Comparison of ENCODE assay signal across 8 mouse cellular contexts in genomic region chr19:32172511-32172981, GRCm38 (mm10).
DNase-seq lines count a peak whose midpoint lies in the region; ATAC-seq and TF ChIP-seq lines count a peak whose summit lies in the region.
"Had no signal": no experiment of that assay in that cellular context is flagged by ENCODE, and none has a peak within 500 bp of the region (broad histone marks: within the 10 kb centered on the region; RNA-seq: fewer than 3 reads in every experiment).

No protein-coding gene starts in this region.

- peaks cover 2% of the 10 kb centered on the region; the same call in 1 of the 2 replicates for H3K36me3 ChIP-seq in ES-E14 (ENCODE audit: control insufficient read depth, insufficient read depth, low read length, poor library complexity, severe bottlenecking)
- no peaks in the 10 kb centered on the region for H3K36me3 ChIP-seq in heart, embryonic 11.5 days (ENCODE audit: control insufficient read depth, insufficient read depth, low read length)
- no peaks in the 10 kb centered on the region for H3K36me3 ChIP-seq in neural tube, embryonic 15.5 days
- H3K36me3 ChIP-seq in hindbrain, postnatal 0 days (ENCODE audit: insufficient read depth, low read length) = no peaks in the 10 kb centered on the region
- H3K36me3 ChIP-seq: midbrain, embryonic 12.5 days had no signal

- 75% methylated on average over 5 of the region's 5 CpGs for WGBS in heart, embryonic 11.5 days (ENCODE audit: insufficient replicate concordance)
- WGBS in neural tube, embryonic 15.5 days = 92% methylated on average over 5 of the region's 5 CpGs
- WGBS in hindbrain, postnatal 0 days = 89% methylated on average over 5 of the region's 5 CpGs

- no peak for TF ChIP-seq CTCF in hindbrain, postnatal 0 days (IDR thresholded peaks at IDR 0.05; ENCODE audit: low read depth)

- H3K9ac ChIP-seq in ES-E14 (ENCODE audit: insufficient read depth, low read depth, low read length, poor library complexity, severe bottlenecking) = peak overlapping the region; percentile 7; the same call in 1 of the 2 replicates
- H3K9ac ChIP-seq in heart, embryonic 11.5 days (ENCODE audit: low read depth, low read length) = no peak overlapping the region
- H3K9ac ChIP-seq in neural tube, embryonic 15.5 days (replicated peaks) = no peak overlapping the region
- no peak overlapping the region for H3K9ac ChIP-seq in hindbrain, postnatal 0 days (replicated peaks; ENCODE audit: low read length)
- H3K9ac ChIP-seq: midbrain, embryonic 12.5 days had no signal

- peak; percentile 87 for ATAC-seq in heart, embryonic 11.5 days (replicated peaks; ENCODE audit: insufficient number of reproducible peaks, low FRiP score, low TSS enrichment)
- peak; percentile 95 for ATAC-seq in megakaryocyte, adult 5-6 weeks (ENCODE audit: poor library complexity, severe bottlenecking)
- no peak for ATAC-seq in neural tube, embryonic 15.5 days (ENCODE audit: low FRiP score)
- no peak for ATAC-seq in hindbrain, postnatal 0 days

- H3K27ac ChIP-seq in ES-E14 (ENCODE audit: insufficient read depth, low read depth, low read length, poor library complexity, severe bottlenecking) = peak overlapping the region; percentile 17; the same call in 1 of the 2 replicates
- peak overlapping the region; percentile 35; the same call in 1 of the 2 replicates for H3K27ac ChIP-seq in heart, embryonic 11.5 days (ENCODE audit: low read depth, low read length)
- no peak overlapping the region for H3K27ac ChIP-seq in neural tube, embryonic 15.5 days (replicated peaks)
- no peak overlapping the region for H3K27ac ChIP-seq in hindbrain, postnatal 0 days
- H3K27ac ChIP-seq: midbrain, embryonic 12.5 days had no signal

- in situ Hi-C loops in ES-E14 (cut with MboI; ENCODE audit: low sequenced_read_pairs in 2 of 2, unreplicated experiment in 2 of 2) = no loop called here

- H3K4me2 ChIP-seq in heart, embryonic 11.5 days = no peak overlapping the region; the same call in 1 of the 2 replicates
- H3K4me2 ChIP-seq in neural tube, embryonic 15.5 days = no peak overlapping the region
- H3K4me2 ChIP-seq in hindbrain, postnatal 0 days (ENCODE audit: low read depth, low read length) = no peak overlapping the region
- H3K4me2 ChIP-seq: midbrain, embryonic 12.5 days had no signal

- H3K4me3 ChIP-seq in ES-E14 (ENCODE audit: insufficient read depth in 1 of 2, low read depth in 1 of 2, low read length in 2 of 2, poor library complexity in 1 of 2, severe bottlenecking in 1 of 2) = no peak overlapping the region
- H3K4me3 ChIP-seq in heart, embryonic 11.5 days (ENCODE audit: low read depth, low read length) = no peak overlapping the region
- H3K4me3 ChIP-seq in neural tube, embryonic 15.5 days (replicated peaks) = no peak overlapping the region
- no peak overlapping the region for H3K4me3 ChIP-seq in hindbrain, postnatal 0 days (ENCODE audit: low read length)
- H3K4me3 ChIP-seq: midbrain, embryonic 12.5 days had no signal

- peak; percentile 64 to 70 for DNase-seq in B cell, adult 2 months
- DNase-seq in ES-E14 (ENCODE audit: low read depth, low spot score) = peak; percentile 42
- no peak for DNase-seq in hindbrain, postnatal 0 days (ENCODE audit: low spot score)
- no peak for DNase-seq in testis, postnatal 10 days (ENCODE audit: low spot score)

- H3K4me1 ChIP-seq in ES-E14 (ENCODE audit: control insufficient read depth in 2 of 2, insufficient read depth in 2 of 2, low read length in 2 of 2, poor library complexity in 1 of 2) = peaks cover 13 to 14% of the 10 kb centered on the region in 2 experiments
- peaks cover 32% of the 10 kb centered on the region for H3K4me1 ChIP-seq in heart, embryonic 11.5 days (ENCODE audit: control insufficient read depth, insufficient read depth, low read length)
- 0 out of 2 replicates have a peak, but pooled peaks cover 3% of the 10 kb centered on the region for H3K4me1 ChIP-seq in neural tube, embryonic 15.5 days
- no peaks in the 10 kb centered on the region for H3K4me1 ChIP-seq in hindbrain, postnatal 0 days (ENCODE audit: insufficient read depth, low read length)

- no peaks in the 10 kb centered on the region for H3K9me3 ChIP-seq in ES-E14 (ENCODE audit: control insufficient read depth, insufficient read depth, low read depth, low read length)
- H3K9me3 ChIP-seq in heart, embryonic 11.5 days (replicated peaks; ENCODE audit: control insufficient read depth, low read length) = no peaks in the 10 kb centered on the region
- no peaks in the 10 kb centered on the region for H3K9me3 ChIP-seq in neural tube, embryonic 15.5 days (replicated peaks)
- H3K9me3 ChIP-seq in hindbrain, postnatal 0 days (ENCODE audit: low read length) = no peaks in the 10 kb centered on the region
- H3K9me3 ChIP-seq: midbrain, embryonic 12.5 days had no signal

- no peaks in the 10 kb centered on the region for H3K27me3 ChIP-seq in heart, embryonic 11.5 days (ENCODE audit: control insufficient read depth, insufficient read depth, low read length)
- H3K27me3 ChIP-seq in neural tube, embryonic 15.5 days (replicated peaks) = no peaks in the 10 kb centered on the region
- no peaks in the 10 kb centered on the region for H3K27me3 ChIP-seq in hindbrain, postnatal 0 days (ENCODE audit: insufficient read depth, low read length)
- H3K27me3 ChIP-seq: midbrain, embryonic 12.5 days had no signal

TF ChIP-seq in ES-E14, 5 proteins besides CTCF, POLR2A, EP300 and RAD21:
- TF ChIP-seq CHD2 (IDR thresholded peaks at IDR 0.05; ENCODE audit: low read depth, low read length) (no peak), HCFC1 (IDR thresholded peaks at IDR 0.05; ENCODE audit: borderline replicate concordance, insufficient read depth, low read length) (no peak), ZC3H11A (IDR thresholded peaks at IDR 0.05; ENCODE audit: borderline replicate concordance, low read depth, low read length) (no peak), MAFK (IDR thresholded peaks at IDR 0.05; ENCODE audit: insufficient read depth, low read depth, low read length) (peak; percentile 80)

Comparison
In these comparisons a context has a peak if more than half of its experiments do, and no peak if none do; other contexts are left out.
1. DNase-seq: peak in B cell, adult 2 months (2 of 2) and ES-E14 (single experiment); none in hindbrain, postnatal 0 days (single experiment) and testis, postnatal 10 days (single experiment).
2. H3K27ac ChIP-seq: peak in ES-E14 (single experiment) and heart, embryonic 11.5 days (single experiment); none in neural tube, embryonic 15.5 days (single experiment) and hindbrain, postnatal 0 days (single experiment).
3. ATAC-seq: peak in heart, embryonic 11.5 days (single experiment) and megakaryocyte, adult 5-6 weeks (single experiment); none in neural tube, embryonic 15.5 days (single experiment) and hindbrain, postnatal 0 days (single experiment).